Mouse (Mus musculus): ENCODE measurements around the gene Fkrp. TPM values are rescaled to one million over a fixed set of nuclear protein-coding genes. Genes with fewer than 3 reads are reported as not detected.

Fkrp gene
- polyA plus RNA-seq, 1 experiment, result 31.0 TPM

DNA sequence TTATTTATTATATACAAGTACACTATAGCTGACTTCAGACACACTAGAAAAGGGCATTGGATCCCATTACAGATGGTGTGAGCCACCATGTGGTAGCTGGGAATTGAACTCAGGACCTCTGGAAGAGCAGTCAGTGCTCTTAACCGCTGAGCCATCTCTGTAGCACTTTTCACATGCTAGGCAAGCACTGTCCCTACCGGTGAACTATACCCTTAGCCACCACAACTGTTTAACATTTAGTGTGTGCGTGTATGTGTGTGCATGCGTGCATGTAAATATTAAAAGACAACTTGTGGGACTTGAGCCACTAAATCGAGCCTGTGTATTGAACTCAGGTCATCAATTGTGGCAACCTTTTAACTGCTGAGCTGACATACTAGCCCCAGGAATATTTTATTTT is 30.2 kb upstream of the Fkrp start:
- WGBS, result 86% methylated on average over 5 of the region's 5 CpGs

DNA sequence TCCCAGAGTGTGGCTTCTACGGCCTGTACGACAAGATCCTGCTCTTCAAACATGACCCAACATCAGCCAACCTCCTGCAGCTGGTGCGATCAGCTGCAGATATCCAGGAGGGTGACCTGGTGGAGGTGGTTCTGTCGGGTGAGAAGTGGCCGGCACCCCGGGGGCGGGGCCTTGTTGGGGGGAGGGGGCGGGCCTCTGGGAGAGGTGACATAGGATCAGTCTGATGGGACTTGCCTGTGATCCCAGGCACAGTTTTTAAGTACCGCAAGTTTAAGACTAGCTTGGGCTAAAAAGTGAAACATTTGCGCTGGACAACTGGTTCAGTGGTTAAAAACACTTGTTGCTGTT is 29.3 kb upstream of the Fkrp start:
- no peaks in the 10 kb centered on the region for H3K27me3 ChIP-seq (replicated peaks; ENCODE audit: control insufficient read depth, insufficient read depth, low read length)
- no peak for DNase-seq
- no peak for TF ChIP-seq POLR2A (IDR thresholded peaks at IDR 0.05; ENCODE audit: low read depth, low read length)
- no peak for TF ChIP-seq CTCF (conservative IDR thresholded peaks at IDR 0.05; ENCODE audit: insufficient read depth, insufficient read length, low read depth, low read length)
- 0 out of 2 replicates have a peak, but pooled peaks cover 5% of the 10 kb centered on the region for H3K4me1 ChIP-seq (ENCODE audit: control insufficient read depth, insufficient read depth, low read length)
- WGBS, result 33% methylated on average over 10 of the region's 10 CpGs
- no peaks in the 10 kb centered on the region for H3K36me3 ChIP-seq (ENCODE audit: control insufficient read depth, insufficient read depth, low read length)
- H3K27ac ChIP-seq (ENCODE audit: insufficient read depth, low read depth, low read length), result peak overlapping the region; percentile 71
- peak overlapping the region; percentile 83 for H3K4me3 ChIP-seq (ENCODE audit: insufficient read depth, low read depth, low read length)

More for the DNA sequence above, 30.2 kb upstream of the Fkrp start:
- Histone ChIP-seq H3K4me1 (ENCODE audit: control insufficient read depth, insufficient read depth, low read length) (0 out of 2 replicates have a peak, but pooled peaks cover 5% of the 10 kb centered on the region), H3K27me3 (replicated peaks; ENCODE audit: control insufficient read depth, insufficient read depth, low read length) (no peaks in the 10 kb centered on the region), H3K36me3 (ENCODE audit: control insufficient read depth, insufficient read depth, low read length) (no peaks in the 10 kb centered on the region), H3K4me3 (ENCODE audit: insufficient read depth, low read depth, low read length) (no peak overlapping the region), H3K27ac (ENCODE audit: insufficient read depth, low read depth, low read length) (no peak overlapping the region)
- no peak for DNase-seq
- TF ChIP-seq CTCF (conservative IDR thresholded peaks at IDR 0.05; ENCODE audit: insufficient read depth, insufficient read length, low read depth, low read length), result no peak
- no peak for TF ChIP-seq POLR2A (IDR thresholded peaks at IDR 0.05; ENCODE audit: low read depth, low read length)

DNA sequence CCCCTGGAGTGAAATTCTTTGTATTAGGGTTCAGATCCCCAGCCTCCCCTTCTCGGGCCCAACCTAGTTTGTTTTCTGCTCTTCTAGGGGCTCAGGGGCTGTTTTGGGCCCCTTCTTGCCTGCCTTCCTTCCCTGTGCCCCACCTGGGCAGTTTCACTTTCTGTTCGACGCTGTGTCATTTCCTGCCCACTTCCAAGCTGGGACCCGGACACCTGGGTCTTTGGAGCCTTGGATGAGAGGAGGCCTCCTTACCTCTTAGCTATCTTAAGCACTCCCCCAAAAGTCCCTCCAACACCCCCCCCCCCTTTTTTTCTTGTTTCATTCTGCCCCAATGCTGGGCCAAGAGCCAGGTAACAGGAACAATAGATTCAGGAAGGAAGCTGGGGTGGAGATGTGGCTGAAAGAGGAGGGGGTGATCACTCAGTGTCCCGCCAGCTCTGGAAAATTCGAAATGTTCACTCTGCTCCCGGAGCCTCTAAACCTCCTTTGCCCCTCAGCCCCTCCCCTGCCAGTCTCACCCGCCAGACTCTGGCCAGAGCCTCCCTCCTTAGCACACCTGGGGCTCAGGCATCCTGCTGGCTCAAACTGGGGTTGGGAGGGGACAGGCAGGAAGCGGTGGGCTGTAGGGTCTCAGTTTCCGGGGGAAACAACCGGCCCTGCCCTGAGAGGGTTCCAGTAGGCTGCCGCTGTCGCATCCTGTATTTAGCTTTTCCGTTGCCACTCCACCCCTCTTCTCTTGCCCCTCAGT is 28.7 kb upstream of the Fkrp start:
- Histone ChIP-seq H3K36me3 (ENCODE audit: control insufficient read depth, insufficient read depth, low read length) (no peaks in the 10 kb centered on the region), H3K4me1 (ENCODE audit: control insufficient read depth, insufficient read depth, low read length) (0 out of 2 replicates have a peak, but pooled peaks cover 5% of the 10 kb centered on the region), H3K27me3 (replicated peaks; ENCODE audit: control insufficient read depth, insufficient read depth, low read length) (no peaks in the 10 kb centered on the region), H3K27ac (ENCODE audit: insufficient read depth, low read depth, low read length) (peak overlapping the region; percentile 73), H3K4me3 (ENCODE audit: insufficient read depth, low read depth, low read length) (peak overlapping the region; percentile 83)
- WGBS, result 27% methylated on average over 14 of the region's 14 CpGs
- peak; percentile 78 for DNase-seq
- TF ChIP-seq CTCF (conservative IDR thresholded peaks at IDR 0.05; ENCODE audit: insufficient read depth, insufficient read length, low read depth, low read length) (no peak), POLR2A (IDR thresholded peaks at IDR 0.05; ENCODE audit: low read depth, low read length) (no peak)

DNA sequence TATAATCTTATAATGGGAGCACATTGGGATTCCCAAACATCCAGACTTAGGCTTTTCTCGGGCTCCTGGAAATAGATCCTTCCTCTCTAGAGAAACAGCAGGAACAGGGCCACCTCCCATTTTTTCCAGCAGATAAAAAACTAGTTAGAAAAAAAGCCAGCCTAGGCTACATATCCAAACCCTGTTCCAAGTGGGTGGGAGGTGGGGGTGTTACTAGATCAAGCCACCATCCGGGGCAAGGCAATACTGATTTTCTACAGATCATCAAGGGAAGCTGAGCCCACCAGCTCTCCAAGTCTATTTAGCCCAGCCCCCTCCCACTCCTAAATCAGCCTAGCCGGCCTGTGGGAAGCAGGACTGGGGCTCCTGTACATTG is 28.2 kb upstream of the Fkrp start:
- H3K4me3 ChIP-seq (ENCODE audit: insufficient read depth, low read depth, low read length), result peak overlapping the region; percentile 83
- H3K4me1 ChIP-seq (ENCODE audit: control insufficient read depth, insufficient read depth, low read length), result 0 out of 2 replicates have a peak, but pooled peaks cover 5% of the 10 kb centered on the region
- DNase-seq, result peak; percentile 50
- no peaks in the 10 kb centered on the region for H3K36me3 ChIP-seq (ENCODE audit: control insufficient read depth, insufficient read depth, low read length)
- peak overlapping the region; percentile 73 for H3K27ac ChIP-seq (ENCODE audit: insufficient read depth, low read depth, low read length)
- TF ChIP-seq CTCF (conservative IDR thresholded peaks at IDR 0.05; ENCODE audit: insufficient read depth, insufficient read length, low read depth, low read length), result no peak
- TF ChIP-seq POLR2A (IDR thresholded peaks at IDR 0.05; ENCODE audit: low read depth, low read length), result no peak
- H3K27me3 ChIP-seq (replicated peaks; ENCODE audit: control insufficient read depth, insufficient read depth, low read length), result no peaks in the 10 kb centered on the region
- whole genome bisulfite sequencing, result 47% methylated on average over 3 of the region's 3 CpGs

DNA sequence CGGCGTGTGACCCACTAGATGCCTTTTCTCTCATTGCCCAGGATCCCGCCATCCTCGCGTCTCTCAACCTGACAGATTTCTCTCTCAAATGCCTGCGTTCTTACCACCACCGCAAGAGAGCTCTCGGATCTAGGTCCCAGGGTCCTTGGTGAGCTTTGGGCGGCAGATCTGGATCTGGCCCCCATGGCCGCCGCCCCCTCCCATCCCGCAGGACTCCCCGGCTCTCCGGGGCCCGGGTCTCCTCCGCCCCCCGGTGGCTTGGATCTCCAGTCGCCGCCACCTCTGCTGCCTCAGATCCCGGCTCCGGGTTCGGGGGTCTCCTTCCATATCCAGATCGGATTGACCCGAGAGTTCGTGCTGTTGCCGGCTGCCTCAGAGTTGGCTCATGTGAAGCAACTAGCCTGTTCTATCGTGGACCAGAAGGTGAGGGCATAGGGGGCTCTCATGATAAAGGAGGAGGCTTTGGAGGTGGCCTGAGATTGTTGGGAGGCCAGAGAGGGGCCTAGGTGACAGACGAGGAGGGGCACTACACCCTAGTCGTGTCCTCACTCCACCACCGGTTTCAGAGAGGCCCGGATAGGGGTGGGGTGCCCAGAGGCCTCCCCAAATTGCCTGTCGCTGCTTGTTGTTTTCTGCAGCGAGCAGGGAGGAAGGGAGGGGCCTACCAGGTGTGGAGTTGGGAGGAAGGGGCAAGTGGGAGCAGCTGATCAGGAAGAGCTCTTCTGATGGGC is 27.1 kb upstream of the Fkrp start:
- 4% methylated on average over 33 of the region's 33 CpGs for WGBS
- Histone ChIP-seq H3K27ac (ENCODE audit: insufficient read depth, low read depth, low read length) (peak overlapping the region; percentile 67), H3K4me3 (ENCODE audit: insufficient read depth, low read depth, low read length) (peak overlapping the region; percentile 83), H3K27me3 (replicated peaks; ENCODE audit: control insufficient read depth, insufficient read depth, low read length) (no peaks in the 10 kb centered on the region), H3K36me3 (ENCODE audit: control insufficient read depth, insufficient read depth, low read length) (no peaks in the 10 kb centered on the region), H3K4me1 (ENCODE audit: control insufficient read depth, insufficient read depth, low read length) (0 out of 2 replicates have a peak, but pooled peaks cover 5% of the 10 kb centered on the region)
- DNase-seq, result peak; percentile 62
- no peak for TF ChIP-seq CTCF (conservative IDR thresholded peaks at IDR 0.05; ENCODE audit: insufficient read depth, insufficient read length, low read depth, low read length)
- no peak for TF ChIP-seq POLR2A (IDR thresholded peaks at IDR 0.05; ENCODE audit: low read depth, low read length)

DNA sequence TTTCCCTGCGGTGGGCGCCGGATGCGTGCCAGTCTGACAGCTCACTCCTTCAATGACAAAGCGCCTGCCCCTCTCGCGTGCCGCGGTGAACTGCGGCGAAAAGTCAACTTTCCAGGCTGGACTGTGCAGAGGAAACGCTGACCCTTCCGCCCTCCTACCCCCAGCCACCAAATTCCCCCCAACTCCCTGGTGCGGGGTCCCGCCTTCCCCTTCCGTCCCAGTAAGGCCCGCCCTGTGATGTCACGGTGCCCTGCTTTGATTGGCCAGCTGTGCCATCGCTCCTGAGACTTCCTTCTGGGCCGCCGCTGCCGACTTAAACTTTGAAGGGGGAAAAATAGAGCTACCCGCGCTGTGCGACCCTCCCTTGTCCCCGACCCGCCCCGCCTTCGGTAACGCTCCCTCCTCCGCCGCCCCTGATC is 26.1 kb upstream of the Fkrp start, which contains the start of gene Prkd2:
Gene Prkd2 (plus strand): TSS at position 258 of the 419 bp plus-strand sequence.
- Histone ChIP-seq H3K4me1 (ENCODE audit: control insufficient read depth, insufficient read depth, low read length) (0 out of 2 replicates have a peak, but pooled peaks cover 5% of the 10 kb centered on the region), H3K4me3 (ENCODE audit: insufficient read depth, low read depth, low read length) (peak within 1 kb of the TSS; percentile 83), H3K27ac (ENCODE audit: insufficient read depth, low read depth, low read length) (peak within 1 kb of the TSS; percentile 67), H3K36me3 (ENCODE audit: control insufficient read depth, insufficient read depth, low read length) (no peaks in the 10 kb centered on the region), H3K27me3 (replicated peaks; ENCODE audit: control insufficient read depth, insufficient read depth, low read length) (no peaks in the 10 kb centered on the region)
- DNase-seq, result peak; percentile 95
- no peak for TF ChIP-seq CTCF (conservative IDR thresholded peaks at IDR 0.05; ENCODE audit: insufficient read depth, insufficient read length, low read depth, low read length)
- TF ChIP-seq POLR2A (IDR thresholded peaks at IDR 0.05; ENCODE audit: low read depth, low read length), result peak; percentile 52
- WGBS, result under 1% methylated on average over 32 of the region's 32 CpGs
